Mouse (Mus musculus) kidney, postnatal 36 days (tissue): ENCODE results near the gene Mynn.
A peak's percentile ranks its signal among the peaks of the same experiment; 100 is the strongest.

ENCODE experiments used
- DNase-seq, 2 experiments: peaks; one replicate each; pipeline ENCODE4 v3.0.0; 2021 to 2022; ENCODE audit warnings: mixed read lengths in 2 of 2

Mynn gene

DNA sequence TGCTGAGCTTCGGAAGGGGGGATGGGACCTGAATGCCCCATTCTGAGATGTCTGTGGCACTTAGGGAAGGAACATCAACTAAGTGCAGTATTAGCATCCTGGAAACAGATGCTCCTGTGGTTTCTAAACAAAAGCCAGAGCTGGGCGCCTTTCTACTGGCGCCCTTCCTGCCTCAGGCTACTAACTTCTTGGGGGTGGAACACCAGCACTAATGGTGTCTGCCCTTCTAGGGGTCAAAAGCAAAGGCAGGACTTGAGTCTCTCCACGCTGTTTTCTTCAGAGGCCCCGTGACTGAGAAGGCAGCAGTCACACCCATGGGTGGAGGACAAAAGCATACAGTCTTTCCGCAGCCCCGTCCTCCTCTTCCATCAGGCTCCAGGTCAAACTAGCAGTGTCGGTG lies 44.9 kb downstream of the Mynn start:
- no peak for DNase-seq

DNA sequence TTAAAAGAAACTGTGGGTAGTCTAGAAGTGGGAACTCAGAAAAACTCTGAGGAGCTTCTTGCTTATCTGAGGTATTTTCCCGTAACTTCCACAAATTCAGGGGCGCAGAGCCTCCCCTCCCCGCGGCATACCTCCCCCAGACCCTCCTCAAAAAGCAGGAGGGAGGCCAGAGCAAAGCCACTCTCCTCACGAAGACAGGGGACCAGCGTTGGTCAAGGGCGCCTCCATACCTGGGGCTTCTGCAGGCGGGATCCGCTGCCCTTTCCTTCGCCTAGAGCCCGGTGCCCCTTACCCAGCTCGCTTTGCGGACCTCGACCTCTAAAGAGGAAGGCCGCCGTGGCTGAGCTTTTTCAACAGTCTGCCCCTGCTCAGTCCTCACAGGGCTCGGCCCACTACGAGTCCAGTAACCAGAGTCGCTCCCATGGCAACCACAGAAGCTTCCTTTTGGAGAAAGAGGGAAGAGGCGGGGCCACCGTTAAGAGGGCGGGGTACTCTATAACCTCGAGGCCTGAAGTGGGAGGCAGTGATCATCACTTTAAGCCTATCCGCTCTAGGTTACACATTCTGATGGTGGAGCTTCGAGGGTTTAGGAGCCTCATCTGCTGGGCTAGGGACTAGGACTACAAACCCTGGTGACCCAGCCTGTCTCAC lies 45.7 kb downstream of the Mynn start, which contains the start of gene Lrrc34:
TSS of gene Lrrc34 (minus strand) at position 430 of the 651 bp plus-strand sequence.
- peak; percentile 57 to 69 for DNase-seq

DNA sequence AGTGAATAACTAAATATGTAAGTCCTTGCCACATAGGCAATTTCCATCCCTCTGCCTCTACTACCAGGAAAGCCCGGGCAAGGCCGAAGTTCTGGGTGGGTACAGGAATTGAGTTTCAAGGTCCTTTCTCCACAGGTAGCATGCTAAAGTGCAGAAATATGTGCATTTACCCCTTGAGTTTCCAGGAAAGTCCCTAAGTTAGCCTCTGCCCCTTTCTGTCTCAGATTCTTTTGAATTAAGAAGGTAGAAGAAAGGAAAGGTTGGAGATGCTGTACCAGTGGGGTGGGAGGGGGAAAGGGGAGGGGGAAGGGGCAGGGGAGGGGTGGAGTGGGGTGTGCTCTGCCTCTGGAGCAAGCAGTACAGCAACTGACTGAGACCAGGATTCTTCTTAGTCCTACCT lies 46.6 kb downstream of the Mynn start:
- no peak for DNase-seq

DNA sequence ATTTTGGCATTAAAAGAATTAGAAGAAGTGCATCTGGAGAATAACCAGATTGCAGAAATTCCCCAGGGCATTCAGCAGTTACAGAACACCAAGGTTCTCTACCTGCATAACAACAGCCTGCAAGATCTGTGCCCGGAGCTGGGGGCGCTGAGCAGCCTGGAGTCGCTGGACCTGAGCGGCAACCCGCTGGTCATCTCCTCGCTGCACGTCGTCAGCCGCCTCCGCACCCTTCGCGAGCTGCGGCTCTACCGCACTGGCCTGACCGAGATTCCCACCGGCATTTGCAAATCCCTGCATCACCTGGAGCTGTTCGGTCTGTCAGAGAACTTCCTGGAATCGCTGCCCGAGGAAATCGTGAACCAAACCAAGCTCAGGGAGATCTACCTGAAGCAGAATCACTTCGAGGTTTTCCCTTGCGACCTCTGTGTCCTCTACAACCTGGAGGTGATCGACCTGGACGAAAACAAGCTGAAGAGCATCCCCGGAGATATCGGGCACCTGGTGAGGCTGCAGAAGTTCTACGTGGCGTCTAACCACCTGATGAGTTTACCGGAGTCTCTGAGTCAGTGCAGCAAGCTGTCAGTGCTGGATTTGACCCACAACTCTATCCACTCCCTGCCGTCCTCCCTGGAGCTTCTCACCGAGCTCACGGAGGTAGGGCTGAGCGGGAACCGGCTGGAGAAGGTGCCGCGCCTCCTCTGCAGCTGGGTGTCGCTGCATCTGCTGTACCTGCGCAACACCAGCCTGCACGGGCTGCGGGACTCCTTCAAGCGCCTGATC lies 48.4 kb downstream of the Mynn start:
- DNase-seq = peak; percentile 60 to 76

DNA sequence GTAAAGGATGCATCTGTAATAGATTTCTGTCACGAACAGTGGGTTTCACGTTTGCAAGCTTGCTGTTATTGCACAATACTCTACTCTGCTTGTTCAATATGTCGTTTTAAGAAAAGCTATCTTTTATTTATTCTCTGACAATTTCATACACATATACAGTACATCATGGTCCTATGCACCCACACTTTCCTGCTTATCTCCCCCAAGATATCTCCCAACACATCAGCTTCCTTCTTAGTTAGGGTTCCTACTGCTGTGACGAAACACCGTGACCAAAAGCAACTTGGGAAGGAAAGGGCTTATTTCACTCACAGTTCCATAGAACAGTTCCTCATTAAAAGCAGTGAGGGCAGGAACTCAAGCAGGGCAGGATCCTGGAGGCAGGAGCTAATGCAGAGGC lies 54.1 kb downstream of the Mynn start:
- no peak for DNase-seq

DNA sequence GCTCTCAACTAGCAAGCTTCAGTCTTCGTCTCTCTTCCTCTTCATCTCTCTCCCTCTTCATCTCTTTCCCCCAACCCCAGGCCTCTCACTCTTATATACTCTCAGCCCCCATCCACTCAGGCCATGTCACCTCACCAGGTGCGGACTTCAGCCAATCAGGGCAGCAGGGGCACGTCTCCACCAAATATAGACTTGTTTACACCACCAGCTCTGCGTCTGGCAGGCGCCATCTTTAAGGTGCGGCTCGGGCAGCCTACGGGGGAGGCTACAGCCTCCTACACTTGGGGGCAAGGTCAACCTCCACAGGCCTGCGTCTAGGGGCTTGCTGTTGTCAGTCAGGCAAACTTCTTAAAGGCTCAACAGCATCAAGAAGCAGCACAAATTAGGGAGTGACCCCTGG lies 56.6 kb downstream of the Mynn start:
- DNase-seq = no peak
